Mouse (Mus musculus) liver, adult (tissue): ENCODE measurements around the gene Gm49711.

ENCODE experiments used
- GATA4 ChIP-seq: IDR thresholded peaks from 2 replicates; pipeline ENCODE4 v1.6.1; 2014; ENCODE audit warnings: mild to moderate bottlenecking, low read length; ENCODE audit not compliant: insufficient replicate concordance

Gm49711 gene

DNA sequence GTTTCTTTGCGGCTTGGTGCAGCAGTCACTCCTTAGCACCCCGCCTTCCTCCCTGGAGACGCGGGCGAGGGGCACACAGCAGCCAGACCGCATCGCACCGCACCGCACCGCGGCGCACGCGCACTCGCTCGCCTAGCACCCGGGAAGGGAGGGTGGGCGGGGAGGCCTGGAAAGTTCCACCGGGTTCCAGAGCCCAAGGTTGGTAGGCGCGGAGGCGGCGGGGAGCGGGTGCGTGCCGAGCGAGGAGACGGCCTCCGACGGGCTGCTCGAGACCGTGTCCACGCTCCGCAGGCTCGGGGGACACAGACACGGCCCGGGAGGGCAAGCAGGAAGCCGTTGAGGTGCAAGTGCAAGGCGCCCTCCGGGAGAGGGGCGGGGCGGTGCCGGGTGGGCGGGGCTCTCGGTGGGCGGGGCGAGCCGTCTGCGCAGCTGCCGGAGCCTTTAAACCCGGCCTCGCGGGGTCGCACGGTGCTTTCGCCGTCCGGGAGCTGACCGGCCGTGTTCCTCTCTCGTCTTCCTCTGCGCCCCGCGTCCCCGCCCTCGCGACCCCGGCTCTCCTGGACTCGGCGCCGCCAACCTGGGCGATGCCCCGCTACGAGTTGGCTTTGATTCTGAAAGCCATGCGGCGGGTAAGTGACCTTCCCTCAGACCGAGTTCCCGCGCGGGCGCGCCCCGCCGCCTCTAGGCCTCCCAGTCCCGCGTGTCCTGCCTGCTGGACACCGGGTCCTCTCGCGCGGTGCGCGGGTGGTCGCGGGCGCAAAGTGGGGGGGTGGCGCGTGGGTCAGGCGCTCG is at the start of gene Gm49711, which contains the start of the genes Mrps6 and Slc5a3:
Gene Gm49711, plus strand, starts transcription at position 465 of the 792 bp plus-strand sequence.
Gene Mrps6, plus strand, starts transcription at position 419 of the 792 bp plus-strand sequence.
Gene Slc5a3, plus strand, starts transcription at position 471 of the 792 bp plus-strand sequence.
- TF ChIP-seq GATA4, result no peak

DNA sequence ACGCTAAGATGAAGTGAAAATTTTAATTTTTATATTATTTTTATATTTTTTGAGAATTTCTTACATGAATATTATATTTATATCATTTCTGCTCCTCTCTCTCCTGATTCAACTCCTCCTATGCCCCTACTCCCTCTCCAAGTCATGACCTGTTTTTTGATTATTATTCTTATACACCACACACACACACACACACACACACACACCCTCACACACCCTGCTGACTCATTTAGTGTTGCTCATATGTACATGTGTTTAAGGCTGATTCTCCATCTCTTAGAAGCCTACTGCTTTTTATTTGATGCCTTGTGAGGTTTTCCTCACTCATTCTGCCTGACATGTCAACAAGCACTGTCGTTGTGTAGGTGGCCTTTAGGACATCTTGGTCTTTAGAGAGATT is 48.5 kb upstream of the Gm49711 start:
- no peak for TF ChIP-seq GATA4

DNA sequence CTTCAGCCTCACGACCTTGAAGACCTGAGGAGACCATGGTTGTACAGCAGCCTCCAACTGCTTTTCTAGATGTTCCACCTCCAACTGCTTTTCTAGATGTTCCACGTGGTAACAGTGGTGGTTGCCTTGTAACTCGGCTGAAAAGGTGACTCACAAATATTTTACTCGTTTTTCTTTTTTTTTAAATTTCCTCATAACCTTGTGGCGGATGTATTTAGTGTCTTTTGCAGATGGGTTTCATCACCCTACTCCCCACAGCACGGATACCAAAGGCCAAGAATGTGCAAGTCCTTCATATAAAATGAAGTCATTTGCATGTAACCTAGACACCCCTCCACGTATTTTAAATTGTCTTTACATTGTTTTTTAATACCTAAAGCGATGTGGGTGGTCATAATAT is 41.3 kb upstream of the Gm49711 start:
- no peak for TF ChIP-seq GATA4

DNA sequence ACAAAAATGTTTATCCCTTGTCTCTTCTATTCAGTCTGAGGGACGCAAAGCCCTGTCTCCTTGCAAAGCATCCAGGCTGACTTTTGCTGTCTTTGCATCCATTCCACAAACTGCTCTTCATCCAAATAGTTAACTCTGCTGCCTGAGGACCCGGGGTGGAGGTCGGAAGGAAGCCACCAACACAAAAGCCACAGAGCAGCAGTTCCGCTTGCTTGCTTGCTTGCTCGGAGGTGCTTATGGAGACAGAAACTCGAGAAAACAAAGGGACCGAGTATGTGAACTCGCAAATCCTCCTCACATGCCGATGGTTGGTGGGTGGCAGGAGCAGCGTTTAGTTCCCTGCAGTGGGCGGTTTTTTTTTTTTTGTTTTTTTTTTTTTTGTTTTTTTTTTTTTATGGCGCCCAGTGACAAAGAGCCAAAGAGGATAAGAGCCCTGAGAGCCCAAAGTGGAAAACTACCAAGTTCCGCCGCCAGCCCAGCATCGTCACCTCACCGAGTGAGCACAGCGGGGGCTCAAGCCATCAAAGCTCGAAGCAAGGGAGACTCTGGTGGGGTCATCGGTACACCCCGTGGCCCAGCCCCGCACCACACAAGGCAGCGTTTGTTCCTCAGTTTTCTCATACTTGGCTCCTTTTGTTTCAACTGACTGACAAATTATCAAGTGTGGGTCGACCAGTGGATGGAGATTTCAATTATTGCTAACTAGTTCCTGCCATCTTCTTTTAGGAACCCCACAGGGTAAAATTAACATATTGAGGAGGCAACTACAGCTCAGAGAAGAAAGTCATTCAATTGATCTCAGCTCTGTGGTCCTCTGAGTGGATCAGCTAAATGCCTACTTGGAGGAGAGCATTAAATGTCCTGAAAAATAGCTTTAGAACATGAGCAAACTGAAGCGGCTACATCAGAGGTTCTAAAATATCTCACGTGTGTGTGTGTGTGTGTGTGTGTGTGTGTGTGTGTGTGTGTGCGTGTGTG is 38.7 kb upstream of the Gm49711 start:
- no peak for TF ChIP-seq GATA4

DNA sequence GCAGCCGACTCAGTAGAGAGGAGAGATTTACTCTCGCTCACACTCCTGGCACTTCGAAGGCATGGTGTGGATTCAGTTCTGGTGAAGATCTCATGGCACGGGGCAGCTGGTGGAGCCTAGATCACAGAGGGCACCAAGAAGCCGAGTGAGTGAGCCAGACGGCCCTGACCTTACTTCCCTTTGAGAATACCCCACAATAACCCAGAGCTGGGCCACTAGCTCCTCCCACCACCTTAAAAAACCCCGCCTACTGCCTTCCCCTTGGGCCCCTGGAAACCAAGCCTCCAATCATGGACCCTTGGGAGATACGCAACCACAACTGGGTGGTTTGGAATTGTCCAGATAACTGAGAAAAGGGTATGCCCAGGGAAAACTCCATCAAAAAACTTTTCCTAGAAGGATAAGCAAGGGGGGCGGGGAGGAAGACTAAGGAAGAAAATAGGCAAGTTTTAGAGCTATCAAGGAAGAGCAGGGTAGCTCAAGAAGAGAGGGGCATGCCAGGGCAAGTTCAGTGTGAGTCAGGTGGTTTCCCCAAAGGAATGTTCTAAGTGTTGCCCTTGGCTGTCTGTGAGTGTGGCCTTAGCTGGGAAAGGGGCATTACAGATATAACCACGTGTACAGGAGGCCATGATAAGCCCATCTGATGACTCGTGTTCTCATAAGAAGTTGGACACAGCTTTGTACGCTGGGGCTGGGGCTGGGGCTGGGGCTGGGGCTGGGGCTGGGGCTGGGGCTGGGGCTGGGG is 36.3 kb upstream of the Gm49711 start:
- TF ChIP-seq GATA4, result no peak

DNA sequence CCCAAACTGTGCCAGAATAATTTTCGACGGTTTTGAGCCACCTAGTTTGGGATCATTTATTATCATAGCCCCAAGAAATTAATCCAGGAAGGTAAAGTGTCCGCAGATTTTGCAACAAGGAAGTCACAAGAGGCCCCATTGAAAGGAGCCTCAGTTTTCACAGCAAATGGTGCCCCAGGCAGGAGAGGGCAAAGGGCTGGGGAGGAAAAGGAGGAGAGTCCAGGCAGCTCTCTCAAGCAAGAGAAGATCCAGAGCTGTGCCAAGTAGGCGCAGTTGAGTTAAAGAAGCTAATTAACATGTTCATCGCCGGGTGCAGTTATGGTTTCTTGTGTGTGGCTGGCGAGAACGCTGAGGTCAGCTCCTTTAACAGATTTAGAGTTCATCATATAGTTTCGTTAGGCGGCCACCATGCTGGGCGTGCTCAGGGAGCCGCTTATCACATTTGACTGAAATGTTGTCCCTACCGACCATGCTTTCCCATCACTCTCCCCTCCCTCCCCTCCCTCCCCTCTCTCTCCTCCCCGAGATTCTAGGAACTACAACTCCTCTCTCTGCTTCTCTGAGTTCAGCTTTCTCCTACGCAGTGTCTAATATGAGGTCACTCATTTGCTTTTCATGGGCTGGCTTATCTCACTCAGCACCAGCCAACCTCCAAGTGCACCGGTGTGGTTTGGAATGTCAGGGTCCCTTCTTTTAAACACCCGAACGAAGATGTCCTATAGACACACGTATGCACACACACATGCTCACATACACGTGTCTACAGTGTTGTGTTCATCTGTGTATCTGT is 35.4 kb upstream of the Gm49711 start:
- TF ChIP-seq GATA4, result no peak

DNA sequence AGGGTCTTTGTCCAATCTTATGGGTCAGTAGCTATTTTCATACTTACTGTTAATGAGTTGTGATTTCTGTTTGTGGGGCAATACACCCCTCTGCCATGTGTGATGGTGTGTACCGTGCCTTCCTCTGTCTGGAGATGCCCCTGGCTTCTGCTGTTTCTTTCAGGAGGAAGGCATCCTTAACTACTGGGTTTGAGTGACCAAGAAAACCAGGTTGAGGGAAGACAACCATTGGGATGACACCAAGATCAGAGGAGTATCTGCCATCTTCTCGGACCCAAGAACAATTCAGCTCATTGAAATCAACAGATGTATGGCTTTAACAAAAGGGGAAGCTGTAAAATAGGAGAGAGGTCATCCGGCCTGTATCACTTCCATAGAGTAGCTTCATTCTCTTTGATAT is 24.8 kb upstream of the Gm49711 start:
- no peak for TF ChIP-seq GATA4

DNA sequence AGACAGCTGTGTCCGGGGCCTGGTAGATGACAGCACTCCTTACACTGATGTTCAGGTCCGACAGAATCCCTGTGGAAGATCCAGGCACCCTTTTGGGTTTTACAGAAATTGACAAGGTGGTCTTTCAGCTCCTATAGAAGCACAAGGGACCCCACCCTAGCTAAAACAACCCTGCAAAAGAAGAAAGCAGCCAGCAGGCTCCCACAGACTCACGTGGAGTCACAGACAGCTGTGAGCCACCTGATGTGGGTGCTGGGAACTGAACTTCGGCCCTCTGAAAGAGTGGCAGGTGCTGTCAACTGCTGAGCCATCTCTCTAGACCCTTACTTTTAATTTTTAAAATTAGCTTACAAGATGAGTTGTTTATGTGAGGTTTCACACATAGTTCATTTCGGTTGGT is 23.4 kb upstream of the Gm49711 start:
- no peak for TF ChIP-seq GATA4

DNA sequence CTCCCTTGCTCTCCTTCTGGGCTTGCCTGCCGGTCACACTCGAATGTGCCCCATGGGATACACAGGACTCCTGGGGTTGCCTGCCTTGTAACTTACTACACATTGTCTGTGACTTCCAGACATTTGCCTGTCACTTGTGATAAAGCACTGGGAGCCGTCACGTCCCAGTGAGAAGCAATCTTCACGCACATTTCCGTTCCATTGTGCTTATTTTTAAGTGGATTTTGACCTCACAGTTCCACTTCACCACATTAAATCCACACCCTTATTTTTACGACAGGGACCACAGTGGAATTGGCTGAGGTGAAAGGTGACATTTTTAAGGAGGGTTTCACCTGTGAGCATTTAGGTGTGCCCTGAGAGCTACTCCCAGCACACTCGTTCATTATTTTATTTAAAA is 21.4 kb upstream of the Gm49711 start:
- no peak for TF ChIP-seq GATA4

DNA sequence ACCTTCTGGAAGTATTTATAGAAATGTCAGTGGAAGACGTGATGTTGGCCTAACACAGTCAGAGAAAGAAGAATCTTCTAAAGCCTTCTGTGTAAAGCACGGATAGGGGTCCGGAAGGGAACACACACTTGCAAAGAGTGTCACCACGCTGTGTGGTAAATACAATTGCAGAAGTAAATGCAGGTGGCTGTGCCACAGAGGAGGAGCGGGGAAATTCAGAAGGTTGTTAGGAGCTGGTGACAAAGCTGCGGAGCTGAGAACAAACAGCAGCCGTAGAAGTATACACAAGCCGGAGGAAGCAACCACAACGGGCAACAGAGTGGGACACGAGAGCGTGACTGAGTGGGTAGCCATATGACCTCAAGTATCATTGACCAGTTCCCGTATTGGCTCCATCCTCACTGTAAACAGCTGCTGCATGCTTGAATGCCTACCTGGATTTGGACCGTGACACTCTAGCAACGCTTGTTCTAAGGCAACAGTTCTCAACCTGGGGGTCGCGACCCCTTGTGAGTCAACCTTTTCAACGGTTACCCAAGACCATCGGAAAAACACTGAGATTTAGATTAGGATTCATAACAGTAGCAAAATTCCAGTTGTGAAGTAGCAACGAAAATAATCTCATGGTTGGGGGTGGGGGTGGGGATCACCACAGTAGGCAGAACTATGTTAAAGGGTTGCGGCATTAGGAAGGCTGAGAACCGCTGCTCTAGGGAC is 20.1 kb upstream of the Gm49711 start:
- TF ChIP-seq GATA4, result no peak

DNA sequence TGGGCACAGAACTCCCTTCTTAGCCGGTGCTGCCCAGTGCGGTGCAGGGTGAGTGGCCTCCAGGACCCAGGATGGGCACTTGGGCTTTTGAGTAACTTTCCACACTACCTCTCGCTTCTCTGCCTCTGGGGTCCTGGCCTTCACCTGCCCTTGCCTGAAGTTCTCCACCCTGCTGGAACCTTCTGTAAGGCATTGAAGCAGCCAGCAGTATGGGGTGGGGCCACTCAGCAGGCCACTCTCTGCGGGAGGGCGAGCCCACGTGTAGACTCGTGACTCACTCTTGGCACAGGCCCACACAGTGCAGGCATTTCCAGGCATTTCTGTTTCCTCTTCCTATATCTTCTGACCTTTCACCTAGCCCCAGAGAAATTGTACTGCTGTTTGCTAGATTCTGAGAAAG is 18.7 kb upstream of the Gm49711 start:
- TF ChIP-seq GATA4, result no peak; the same call in 1 of the 2 replicates

DNA sequence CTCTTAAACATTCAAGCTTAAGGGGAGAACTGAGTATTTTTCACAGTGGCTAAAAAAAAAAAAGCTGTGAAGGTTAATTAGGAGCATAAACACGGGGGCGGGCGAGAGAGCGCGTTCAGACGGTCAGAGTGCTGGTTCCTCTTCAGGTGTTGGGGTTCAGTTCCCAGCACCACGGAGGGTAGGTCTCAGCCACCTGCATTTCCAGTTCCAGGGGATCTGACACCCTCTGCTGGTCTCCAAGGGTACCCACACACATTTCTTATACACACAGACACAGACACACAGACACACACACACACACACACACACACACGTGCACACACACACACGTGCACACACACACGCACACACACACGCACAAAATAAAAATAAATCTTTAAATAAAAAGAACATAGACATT is 18.1 kb upstream of the Gm49711 start:
- no peak for TF ChIP-seq GATA4

DNA sequence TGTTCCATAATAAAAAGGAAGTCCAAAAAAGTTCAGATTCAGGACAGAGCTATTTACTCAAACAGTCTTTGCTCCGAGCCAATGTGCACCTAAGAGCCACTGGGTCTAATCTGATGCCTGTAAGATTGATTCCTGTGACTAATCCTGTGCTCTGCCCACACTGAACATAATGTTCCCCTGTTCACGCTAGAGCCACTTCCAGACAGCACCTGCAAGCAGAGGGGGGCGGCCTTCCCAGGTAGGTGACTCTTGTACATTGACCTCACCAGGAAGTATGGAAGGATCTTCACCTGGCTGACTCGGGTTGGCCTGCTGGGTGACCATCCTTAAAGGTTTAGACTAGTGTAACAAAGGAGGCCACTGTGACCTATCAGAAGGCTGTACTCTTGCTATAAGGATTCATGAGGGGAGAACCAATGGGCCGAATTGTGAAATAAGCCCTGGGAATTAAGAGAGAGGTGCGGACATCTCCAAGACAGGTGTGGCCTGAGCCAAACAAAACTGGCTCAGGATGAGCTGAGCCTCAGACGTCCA is 6.3 kb upstream of the Gm49711 start:
- no peak for TF ChIP-seq GATA4
